Mouse (Mus musculus) testis, adult 2 months (tissue): ENCODE measurements around the gene Mapk9.

Experiments
- CTCF ChIP-seq: fragments of 200-500 bp; IDR thresholded peaks from 2 replicates; pipeline ENCODE4 v1.5.1; 2012; ENCODE audit warnings: low read depth, mild to moderate bottlenecking, inconsistent platforms, low read length, moderate library complexity; ENCODE audit not compliant: control insufficient read depth, insufficient read depth, insufficient replicate concordance
- POLR2A ChIP-seq: fragments of 200-500 bp; IDR thresholded peaks from 2 replicates; pipeline ENCODE4 v1.6.1; 2012; ENCODE audit warnings: low read depth, mild to moderate bottlenecking, inconsistent platforms, low read length, moderate library complexity; ENCODE audit not compliant: control insufficient read depth

DNA sequence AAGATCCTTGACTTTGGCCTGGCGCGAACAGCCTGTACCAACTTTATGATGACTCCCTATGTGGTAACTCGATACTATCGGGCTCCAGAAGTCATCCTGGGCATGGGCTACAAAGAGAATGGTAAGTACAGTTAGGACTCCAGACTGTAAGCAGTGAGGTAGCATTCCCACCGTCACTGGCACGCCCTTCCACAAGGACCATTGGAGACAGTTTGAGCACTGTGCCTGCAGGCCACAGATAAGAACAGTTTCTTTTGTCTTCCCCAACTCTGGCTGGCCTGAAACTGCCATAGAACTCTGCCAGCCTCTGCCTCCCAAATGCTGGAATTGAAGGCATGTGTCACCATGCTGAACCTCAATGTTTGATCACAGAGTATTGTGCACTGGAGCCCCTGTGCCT lies 26.2 kb downstream of the Mapk9 start:
- TF ChIP-seq CTCF (no peak), POLR2A (no peak)
